Mouse (Mus musculus) fat pad, adult 2 months (tissue): ENCODE data around the gene Acy3.

Source experiments
- DNase-seq: peaks from one replicate; pipeline ENCODE4 v3.0.0-alpha.2; 2011; ENCODE audit warnings: low read depth, low spot score; ENCODE audit errors: extremely low read depth

The Acy3 gene

GRCm38 (mm10) chr19:4000949-4001525 is 14.7 kb downstream of the Acy3 start:
- no peak for DNase-seq

GRCm38 (mm10) chr19:4001752-4002151 is 15.4 kb downstream of the Acy3 start:
- DNase-seq = no peak

- DNase-seq = no peak
These were observed 16.7 kb downstream of the Acy3 start, which contains the start of gene Doc2g for GRCm38 (mm10) chr19:4003112-4003511. Doc2g (plus strand) TSS chr19:4003313.

GRCm38 (mm10) chr19:4003641-4004040 is 17.3 kb downstream of the Acy3 start:
- no peak for DNase-seq

- DNase-seq = no peak
These were observed 18.0 kb downstream of the Acy3 start for GRCm38 (mm10) chr19:4004331-4004730.

- DNase-seq = no peak
These were observed 18.7 kb downstream of the Acy3 start for GRCm38 (mm10) chr19:4005091-4005490.

- no peak for DNase-seq
These were observed 19.6 kb downstream of the Acy3 start for GRCm38 (mm10) chr19:4005971-4006370.

- DNase-seq = no peak
These were observed 24.7 kb downstream of the Acy3 start for GRCm38 (mm10) chr19:4011086-4011485.

- peak; percentile 93 for DNase-seq
These were observed 26.2 kb downstream of the Acy3 start, which contains the start of gene Ndufv1 for GRCm38 (mm10) chr19:4012432-4013022. Ndufv1 (minus strand) TSS chr19:4012806.

GRCm38 (mm10) chr19:4013066-4013465 is 26.7 kb downstream of the Acy3 start:
- DNase-seq = no peak

GRCm38 (mm10) chr19:4014802-4015201 is 28.4 kb downstream of the Acy3 start:
- no peak for DNase-seq

- DNase-seq = no peak
These were observed 29.3 kb downstream of the Acy3 start for GRCm38 (mm10) chr19:4015635-4016034.

GRCm38 (mm10) chr19:4017921-4018587 is 31.7 kb downstream of the Acy3 start:
- DNase-seq = peak; percentile 65

- DNase-seq = peak; percentile 36
These were observed 32.6 kb downstream of the Acy3 start for GRCm38 (mm10) chr19:4018743-4019583.

GRCm38 (mm10) chr19:4023185-4023584 is 36.8 kb downstream of the Acy3 start:
- no peak for DNase-seq

- no peak for DNase-seq
These were observed 41.2 kb downstream of the Acy3 start for GRCm38 (mm10) chr19:4027576-4027975.

GRCm38 (mm10) chr19:4032668-4033067 is 46.3 kb downstream of the Acy3 start:
- DNase-seq = no peak

- DNase-seq = no peak
These were observed 46.9 kb downstream of the Acy3 start for GRCm38 (mm10) chr19:4033298-4033697.

- DNase-seq = no peak
These were observed 47.4 kb downstream of the Acy3 start for GRCm38 (mm10) chr19:4033742-4034141.

- DNase-seq = no peak
These were observed 50.1 kb downstream of the Acy3 start for GRCm38 (mm10) chr19:4036327-4037045.
